Mouse (Mus musculus): Measurements from ENCODE around the gene Surf4.
A peak's percentile ranks its signal among the peaks of the same experiment; 100 is the strongest.
"Not testable (repeated sequence)": the region's sequence is repeated elsewhere in the genome, so short reads cannot be mapped to it uniquely, and the experiment has no call there.

Gene Surf4

GRCm38 (mm10) chr2:26902467-26903220 lies 31.1 kb downstream of the Surf4 start, which contains the start of gene Surf6:
Gene Surf6 (minus strand): TSS chr2:26902879.
- DNase-seq (ENCODE audit: low spot score), result peak; percentile 94

GRCm38 (mm10) chr2:26901834-26902400 lies 31.8 kb downstream of the Surf4 start:
- no peak for DNase-seq (ENCODE audit: low spot score)

- DNase-seq (ENCODE audit: low spot score), result no peak
Measured at GRCm38 (mm10) chr2:26900731-26901130, 33.0 kb downstream of the Surf4 start.

- no peak for DNase-seq (ENCODE audit: low spot score)
Measured at GRCm38 (mm10) chr2:26895898-26896297, 37.8 kb downstream of the Surf4 start.

GRCm38 (mm10) chr2:26886170-26886569 lies 47.6 kb downstream of the Surf4 start:
- DNase-seq (ENCODE audit: low spot score), result not testable (repeated sequence)

GRCm38 (mm10) chr2:26885541-26885940 lies 48.2 kb downstream of the Surf4 start:
- not testable (repeated sequence) for DNase-seq (ENCODE audit: low spot score)

- DNase-seq (ENCODE audit: low spot score), result no peak
Measured at GRCm38 (mm10) chr2:26878571-26878970, 55.2 kb downstream of the Surf4 start.

- no peak for DNase-seq (ENCODE audit: low spot score)
Measured at GRCm38 (mm10) chr2:26870666-26871065, 63.1 kb downstream of the Surf4 start.

All from urinary bladder, postnatal 14 days (tissue).